Mouse (Mus musculus) liver, embryonic 14.5 days (tissue): ENCODE results near the gene Krtap1-5. TPM values are rescaled to one million over a fixed set of nuclear protein-coding genes. Genes with fewer than 3 reads are reported as not detected.
"Not testable (repeated sequence)": the region's sequence is repeated elsewhere in the genome, so short reads cannot be mapped to it uniquely, and the experiment has no call there.

Experiments
- ATAC-seq: fragments of 200-750 bp; cut with Nextera tagmentation; 2 replicates; pipeline ENCODE4 v1.8.0; 2017; ENCODE audit warnings: moderate number of reproducible peaks, mild to moderate bottlenecking, moderate library complexity; ENCODE audit not compliant: insufficient read depth
- DNase-seq, 3 experiments: peaks; one replicate each; pipeline ENCODE4 v3.0.0-alpha.2; 2012 to 2013; ENCODE audit warnings: low read depth in 3 of 3, low spot score in 3 of 3
- H3K27ac ChIP-seq: fragments of 300-500 bp; sonication (generic); 2 replicates; pipeline ENCODE4 v1.5.1; 2014; ENCODE audit warnings: moderate library complexity, mild to moderate bottlenecking, control low read depth, inconsistent platforms
- H3K27me3 ChIP-seq: fragments of 300-500 bp; sonication (generic); 2 replicates; pipeline ENCODE4 v1.6.1; 2014; ENCODE audit warnings: mild to moderate bottlenecking, low read length, moderate library complexity; ENCODE audit not compliant: control insufficient read depth, insufficient read depth
- H3K36me3 ChIP-seq: fragments of 300-500 bp; sonication (generic); replicated peaks from 2 replicates; pipeline ENCODE4 v1.6.1; 2014; ENCODE audit warnings: low read depth; ENCODE audit not compliant: control insufficient read depth, insufficient read depth
- H3K4me1 ChIP-seq, 2 experiments: fragments of 200-500 bp in 1 of 2; fragments of 300-500 bp in 1 of 2; sonication (generic) in 1 of 2; replicated peaks; 2 replicates each; pipeline ENCODE4 v1.6.1; 2012 to 2014; ENCODE audit warnings: antibody characterized with exemption in 1 of 2, inconsistent platforms in 1 of 2, low read length in 1 of 2; ENCODE audit not compliant: control insufficient read depth in 2 of 2, insufficient read depth in 2 of 2
- H3K4me2 ChIP-seq: fragments of 300-500 bp; sonication (generic); 2 replicates; pipeline ENCODE4 v1.6.1; 2014; ENCODE audit warnings: low read depth, mild to moderate bottlenecking, control low read depth, moderate library complexity
- H3K4me3 ChIP-seq, 2 experiments: fragments of 200-500 bp in 1 of 2; fragments of 300-500 bp in 1 of 2; sonication (generic) in 1 of 2; 2 replicates each; pipeline ENCODE4 v1.5.1; 2012 to 2014; ENCODE audit warnings: low read depth in 2 of 2, low read length in 2 of 2, mild to moderate bottlenecking in 2 of 2, control low read depth in 1 of 2, inconsistent platforms in 1 of 2, moderate library complexity in 1 of 2; ENCODE audit not compliant: insufficient read depth in 1 of 2
- H3K9ac ChIP-seq: fragments of 300-500 bp; sonication (generic); replicated peaks from 2 replicates; pipeline ENCODE4 v1.6.1; 2014; ENCODE audit warnings: mild to moderate bottlenecking, control low read depth, moderate library complexity
- H3K9me3 ChIP-seq: fragments of 300-500 bp; sonication (generic); 2 replicates; pipeline ENCODE4 v1.6.1; 2016; ENCODE audit warnings: low read length, mixed read lengths; ENCODE audit not compliant: control insufficient read depth
- CTCF ChIP-seq: IDR thresholded peaks from 2 replicates; pipeline ENCODE4 v1.5.1; 2016; ENCODE audit warnings: antibody characterized with exemption, low read depth, control low read depth
- EP300 ChIP-seq: IDR thresholded peaks from 2 replicates; pipeline ENCODE4 v1.6.1; 2016; ENCODE audit warnings: antibody characterized with exemption, low read depth
- WGBS: fragments of 180-500 bp; shearing (Covaris S2); extraction: QIAGEN DNeasy Blood & Tissue Kit; methylation state at CpG from one replicate; pipeline ENCODE4 v1.1.7; 2014; ENCODE audit not compliant: insufficient replicate concordance; 5-methylcytosine and 5-hydroxymethylcytosine counted together
- polyA plus RNA-seq, 2 experiments: library from polyadenylated mRNA; depleted of rRNA in 1 of 2; stranded (reverse) in 1 of 2; unstranded in 1 of 2; fragments of >200 nt; fragmentation: Nextera tagmentation in 1 of 2; extraction: Ambion mirVana in 1 of 2; gene quantifications; 2 replicates each; pipeline versions ENCODE4 v1.2.1 to v1.2.3; 2012 to 2014

Krtap1-5 gene
- polyA plus RNA-seq (2012; rRNA removed): not detected in 2 replicates
- not detected in 2 replicates for polyA plus RNA-seq (2014; fragmentation: Nextera tagmentation; extraction: Ambion mirVana)

DNA sequence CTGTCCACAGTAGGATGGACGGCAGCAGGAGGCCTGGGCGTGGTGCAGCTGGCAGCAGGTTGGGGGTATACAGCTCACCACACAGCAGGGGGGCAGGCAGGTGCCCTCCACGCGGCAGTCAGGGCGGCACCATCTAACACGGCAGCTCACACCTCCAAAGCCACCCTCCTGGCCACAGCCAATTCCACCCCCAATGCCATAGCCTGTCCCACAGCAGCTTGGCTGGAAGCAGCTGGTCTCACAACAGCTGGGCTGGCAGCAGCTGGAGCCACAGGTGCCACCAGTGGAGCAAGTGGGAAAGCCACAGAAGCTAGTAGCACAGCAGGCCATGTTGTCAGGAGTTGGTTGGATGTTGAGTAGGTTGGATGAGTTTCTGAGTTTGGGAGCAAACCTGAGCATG, at the start of gene Krtap1-5:
Gene Krtap1-5, minus strand, starts transcription at position 381 of the 400 bp plus-strand sequence.
- TF ChIP-seq EP300 (no peak), CTCF (no peak)
- 65% methylated on average over 6 of the region's 6 CpGs for WGBS
- no peak within 1 kb of the TSS for H3K4me3 ChIP-seq
- no peak within 1 kb of the TSS for H3K9ac ChIP-seq
- no peak within 1 kb of the TSS for H3K27ac ChIP-seq
- no peaks in the 10 kb centered on the region for H3K36me3 ChIP-seq
- ATAC-seq (no peak), DNase-seq (no peak)
- no peaks in the 10 kb centered on the region for H3K9me3 ChIP-seq
- no peak within 1 kb of the TSS for H3K4me2 ChIP-seq
- H3K27me3 ChIP-seq: no peaks in the 10 kb centered on the region
- no peaks in the 10 kb centered on the region for H3K4me1 ChIP-seq

GRCm38 (mm10) chr11:99628138-99628537, 47.3 kb upstream of the Krtap1-5 start, which contains the start of gene Krtap4-1:
Gene Krtap4-1 (minus strand): TSS chr11:99628238.
- no peak within 1 kb of the TSS for H3K4me3 ChIP-seq
- no peaks in the 10 kb centered on the region for H3K9me3 ChIP-seq
- DNase-seq (no peak), ATAC-seq (no peak)
- H3K27ac ChIP-seq: no peak within 1 kb of the TSS
- no peaks in the 10 kb centered on the region for H3K36me3 ChIP-seq
- no peak within 1 kb of the TSS for H3K9ac ChIP-seq
- no peak within 1 kb of the TSS for H3K4me2 ChIP-seq
- TF ChIP-seq CTCF (no peak), EP300 (no peak)
- H3K27me3 ChIP-seq: no peaks in the 10 kb centered on the region
- H3K4me1 ChIP-seq: no peaks in the 10 kb centered on the region
- 49% methylated on average over 4 of the region's 4 CpGs for WGBS

GRCm38 (mm10) chr11:99620335-99620734, 39.5 kb upstream of the Krtap1-5 start, which contains the start of gene Gm11562:
Gene Gm11562 (minus strand): TSS chr11:99620435.
- ATAC-seq: no peak
- 58% methylated on average over 2 of the region's 2 CpGs for WGBS

DNA sequence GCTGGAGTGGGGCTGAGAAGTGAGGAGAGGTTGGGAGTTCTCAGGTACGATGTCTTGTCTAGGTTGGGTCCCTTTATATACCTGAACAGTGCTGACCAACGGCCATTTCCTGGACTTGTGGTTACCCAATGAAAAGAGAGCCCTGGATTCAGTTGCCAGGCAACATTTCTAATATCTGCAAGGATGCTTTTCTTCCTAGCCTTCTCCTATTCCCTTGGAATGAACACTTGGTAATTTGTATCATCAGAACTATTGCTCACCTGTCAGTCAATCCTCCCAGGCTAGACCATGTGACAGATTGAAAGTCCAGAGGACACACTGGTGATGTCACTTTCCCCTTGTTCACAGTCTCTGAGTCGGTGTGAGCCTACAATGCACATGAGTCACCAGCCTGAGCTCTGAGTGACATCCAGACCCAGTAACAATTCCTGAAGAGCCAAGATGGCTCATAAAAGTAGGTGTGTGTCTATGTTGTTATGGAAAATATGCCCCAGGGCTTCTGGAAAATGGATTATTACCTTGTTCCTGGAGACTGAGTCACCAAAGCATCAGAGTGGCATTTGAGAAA, 34.1 kb upstream of the Krtap1-5 start, which contains the start of gene Krtap2-4:
Gene Krtap2-4, minus strand, starts transcription at position 51 of the 568 bp plus-strand sequence.
- no peaks in the 10 kb centered on the region for H3K4me1 ChIP-seq
- no peak for DNase-seq
- H3K4me2 ChIP-seq: no peak within 1 kb of the TSS
- no peak for ATAC-seq
- no peaks in the 10 kb centered on the region for H3K36me3 ChIP-seq
- H3K27me3 ChIP-seq: no peaks in the 10 kb centered on the region
- no peak within 1 kb of the TSS for H3K27ac ChIP-seq
- H3K4me3 ChIP-seq: no peak within 1 kb of the TSS
- H3K9me3 ChIP-seq: no peaks in the 10 kb centered on the region
- 42% methylated on average over 3 of the region's 3 CpGs for WGBS
- H3K9ac ChIP-seq: no peak within 1 kb of the TSS
- TF ChIP-seq CTCF (no peak), EP300 (no peak)

More at GRCm38 (mm10) chr11:99620335-99620734, 39.5 kb upstream of the Krtap1-5 start, which contains the start of gene Gm11562:
- Histone ChIP-seq H3K9me3 (no peaks in the 10 kb centered on the region), H3K4me2 (no peak within 1 kb of the TSS), H3K9ac (no peak within 1 kb of the TSS), H3K36me3 (no peaks in the 10 kb centered on the region), H3K4me1 (no peaks in the 10 kb centered on the region), H3K4me3 (no peak within 1 kb of the TSS), H3K27ac (no peak within 1 kb of the TSS), H3K27me3 (no peaks in the 10 kb centered on the region)
- no peak for TF ChIP-seq EP300
- TF ChIP-seq CTCF: no peak
- no peak for DNase-seq

GRCm38 (mm10) chr11:99610089-99610488, 29.3 kb upstream of the Krtap1-5 start, which contains the start of gene Gm11937:
Gene Gm11937 (minus strand): TSS chr11:99610189.
- H3K27me3 ChIP-seq, ATAC-seq, H3K27ac ChIP-seq, H3K9me3 ChIP-seq, DNase-seq, H3K36me3 ChIP-seq, H3K4me3 ChIP-seq, H3K4me1 ChIP-seq, H3K9ac ChIP-seq, H3K4me2 ChIP-seq: not testable (repeated sequence)
- 44% methylated on average over 1 of the region's 2 CpGs for WGBS
